In genomic region chr3:135885927-135886658, GRCm38 (mm10) we compare ENCODE assay signal across 12 mouse cellular contexts.
DNase-seq lines count a peak whose midpoint lies in the region; ATAC-seq and TF ChIP-seq lines count a peak whose summit lies in the region.
"Had no signal": no experiment of that assay in that cellular context is flagged by ENCODE, and none has a peak within 500 bp of the region (broad histone marks: within the 10 kb centered on the region; RNA-seq: fewer than 3 reads in every experiment).

No protein-coding gene starts in this region.

- WGBS in forebrain, embryonic 13.5 days, result 76% methylated on average over 12 of the region's 12 CpGs
- WGBS in hindbrain, postnatal 0 days, result 69% methylated on average over 12 of the region's 12 CpGs

- peaks cover 12% of the 10 kb centered on the region for H3K4me1 ChIP-seq in forebrain, embryonic 13.5 days
- no peaks in the 10 kb centered on the region for H3K4me1 ChIP-seq in hindbrain, postnatal 0 days (ENCODE audit: insufficient read depth, low read length)
- H3K4me1 ChIP-seq: embryonic facial prominence, embryonic 15.5 days; heart, embryonic 12.5 days; liver, embryonic 15.5 days had no signal

- H3K9me3 ChIP-seq in forebrain, embryonic 13.5 days (replicated peaks), result no peaks in the 10 kb centered on the region
- H3K9me3 ChIP-seq in hindbrain, postnatal 0 days (ENCODE audit: low read length), result no peaks in the 10 kb centered on the region
- H3K9me3 ChIP-seq: embryonic facial prominence, embryonic 15.5 days; heart, embryonic 12.5 days; liver, embryonic 15.5 days had no signal

- no peak for DNase-seq in layer of hippocampus, adult 2 months (ENCODE audit: low spot score in 2 of 2)
- no peak for DNase-seq in layer of hippocampus, adult 8-10 months (ENCODE audit: low spot score in 2 of 2)
- no peak for DNase-seq in hindbrain, postnatal 0 days (ENCODE audit: low spot score)
- DNase-seq in gastrocnemius, postnatal 25 days, result no peak
- DNase-seq in testis, postnatal 14 days (ENCODE audit: low spot score), result no peak
- DNase-seq in ovary, adult 18-20 months (ENCODE audit: low spot score), result no peak

- no peak for TF ChIP-seq CTCF in layer of hippocampus, adult 2 months (conservative IDR thresholded peaks at IDR 0.05)
- no peak for TF ChIP-seq CTCF in hindbrain, postnatal 0 days (IDR thresholded peaks at IDR 0.05; ENCODE audit: low read depth)

- H3K27me3 ChIP-seq in forebrain, embryonic 13.5 days, result no peaks in the 10 kb centered on the region
- no peaks in the 10 kb centered on the region for H3K27me3 ChIP-seq in hindbrain, postnatal 0 days (ENCODE audit: insufficient read depth, low read length)
- no peaks in the 10 kb centered on the region for H3K27me3 ChIP-seq in myocyte (ENCODE audit: control insufficient read depth, insufficient read depth, insufficient read length)
- H3K27me3 ChIP-seq: embryonic facial prominence, embryonic 15.5 days; heart, embryonic 12.5 days; liver, embryonic 15.5 days; Patski had no signal

- H3K4me2 ChIP-seq in forebrain, embryonic 13.5 days, result no peak overlapping the region
- H3K4me2 ChIP-seq in hindbrain, postnatal 0 days (ENCODE audit: low read depth, low read length), result peak overlapping the region; percentile 25
- peak overlapping the region; percentile 53 for H3K4me2 ChIP-seq in myocyte (ENCODE audit: low read depth)
- H3K4me2 ChIP-seq: embryonic facial prominence, embryonic 15.5 days; heart, embryonic 12.5 days; liver, embryonic 15.5 days had no signal

- H3K9ac ChIP-seq in forebrain, embryonic 13.5 days, result no peak overlapping the region
- H3K9ac ChIP-seq in hindbrain, postnatal 0 days (replicated peaks; ENCODE audit: low read length), result no peak overlapping the region
- H3K9ac ChIP-seq: embryonic facial prominence, embryonic 15.5 days; heart, embryonic 12.5 days; liver, embryonic 15.5 days had no signal

- no peaks in the 10 kb centered on the region for H3K36me3 ChIP-seq in forebrain, embryonic 13.5 days (ENCODE audit: poor library complexity, severe bottlenecking)
- H3K36me3 ChIP-seq in hindbrain, postnatal 0 days (ENCODE audit: insufficient read depth, low read length), result no peaks in the 10 kb centered on the region
- H3K36me3 ChIP-seq in myocyte (ENCODE audit: control insufficient read depth, insufficient read depth), result no peaks in the 10 kb centered on the region
- H3K36me3 ChIP-seq: embryonic facial prominence, embryonic 15.5 days; heart, embryonic 12.5 days had no signal

- no peaks in the 10 kb centered on the region for H3K79me2 ChIP-seq in myocyte (ENCODE audit: control insufficient read depth, insufficient read depth)

- ATAC-seq in forebrain, embryonic 13.5 days, result peak; percentile 30; the same call in 1 of the 2 replicates
- peak; percentile 66 for ATAC-seq in hindbrain, postnatal 0 days
- ATAC-seq: Patski had no signal

- no peak overlapping the region for H3ac ChIP-seq in myocyte (ENCODE audit: control insufficient read depth, insufficient read length)

- no peak overlapping the region for H3K4me3 ChIP-seq in layer of hippocampus, adult 2 months
- no peak overlapping the region for H3K4me3 ChIP-seq in forebrain, embryonic 13.5 days
- no peak overlapping the region for H3K4me3 ChIP-seq in hindbrain, postnatal 0 days (ENCODE audit: low read length)
- no peak overlapping the region for H3K4me3 ChIP-seq in myocyte
- H3K4me3 ChIP-seq: embryonic facial prominence, embryonic 15.5 days; heart, embryonic 12.5 days; liver, embryonic 15.5 days had no signal

- TF ChIP-seq POLR2A in myocyte (IDR thresholded peaks at IDR 0.05; ENCODE audit: insufficient read length, low read depth), result no peak

- H3K27ac ChIP-seq in layer of hippocampus, adult 2 months, result peak overlapping the region; percentile 89
- no peak overlapping the region for H3K27ac ChIP-seq in forebrain, embryonic 13.5 days
- no peak overlapping the region for H3K27ac ChIP-seq in hindbrain, postnatal 0 days
- H3K27ac ChIP-seq: embryonic facial prominence, embryonic 15.5 days; liver, embryonic 15.5 days had no signal

TF ChIP-seq in myocyte, 11 proteins besides CTCF, POLR2A, EP300 and RAD21:
- TF ChIP-seq MYOD1 (IDR thresholded peaks at IDR 0.05; ENCODE audit: control insufficient read depth in 1 of 3, insufficient read length in 2 of 3, low read depth in 2 of 3) (no peak), TCF12 (IDR thresholded peaks at IDR 0.05; ENCODE audit: insufficient read depth, poor library complexity, severe bottlenecking) (no peak), MAX (IDR thresholded peaks at IDR 0.05; ENCODE audit: low read depth) (no peak), E2F4 (IDR thresholded peaks at IDR 0.05; ENCODE audit: insufficient read depth) (no peak), CEBPB (IDR thresholded peaks at IDR 0.05; ENCODE audit: insufficient read depth, poor library complexity, severe bottlenecking) (no peak), POLR2AphosphoS2 (IDR thresholded peaks at IDR 0.05; ENCODE audit: insufficient read length, low read depth) (no peak), TCF3 (IDR thresholded peaks at IDR 0.05; ENCODE audit: insufficient read length, low read depth) (no peak), REST (IDR thresholded peaks at IDR 0.05; ENCODE audit: insufficient read depth, insufficient read length) (no peak), SRF (IDR thresholded peaks at IDR 0.05; ENCODE audit: control insufficient read depth, insufficient read length, low read depth) (no peak), USF1 (IDR thresholded peaks at IDR 0.05; ENCODE audit: low read depth) (no peak), MYOG (IDR thresholded peaks at IDR 0.05; ENCODE audit: control insufficient read depth in 1 of 3, insufficient read depth in 1 of 3, insufficient read length in 2 of 3, low read depth in 2 of 3) (no peak)
TF ChIP-seq in myocyte: peak in this region for 0.
